In genomic region chr6:106743556-106744233, GRCm38 (mm10) we compare ENCODE assay signal across 23 mouse cellular contexts. TPM values are rescaled to one million over a fixed set of nuclear protein-coding genes. Genes with fewer than 3 reads are reported as not detected.
"Had no signal": no experiment of that assay in that cellular context is flagged by ENCODE, and none has a peak within 500 bp of the region (broad histone marks: within the 10 kb centered on the region; RNA-seq: fewer than 3 reads in every experiment).

No protein-coding gene starts in this region.

- DNase-seq: kidney, adult 11 months; kidney, postnatal 14 days; kidney, postnatal 4 days; layer of hippocampus, adult 9-11 months; liver, embryonic 13.5 days; lung, adult 2 months; lung, postnatal 14 days; lung, postnatal 4 days; midbrain, embryonic 14.5 days; right cerebral cortex, postnatal 4 days; thymus, postnatal 36 days had no signal

- ATAC-seq: intestine, embryonic 15.5 days had no signal

- H3K27me3 ChIP-seq: intestine, embryonic 15.5 days; liver, embryonic 13.5 days; megakaryocyte, embryonic 14.5 days; neural tube, embryonic 13.5 days had no signal

- H3K36me3 ChIP-seq: intestine, embryonic 15.5 days; liver, embryonic 13.5 days; midbrain, embryonic 10.5 days; neural tube, embryonic 13.5 days had no signal

RNA-seq across cellular contexts. Expression of gene Il5ra, which starts 5.1 kb away (rescaled TPM):
- total RNA-seq: layer of hippocampus, adult 2 months; layer of hippocampus, postnatal 25 days; left cerebral cortex, adult 18-20 months; left cerebral cortex, postnatal 25 days had no signal
- polyA plus RNA-seq: intestine, embryonic 15.5 days; limb, embryonic 11.5 days; liver, adult 2 months; midbrain, embryonic 10.5 days; midbrain, embryonic 14.5 days; neural tube, embryonic 13.5 days; stomach, embryonic 14.5 days; stomach, postnatal 0 days had no signal
